Mouse (Mus musculus): ENCODE data around the gene Ap2a1. TPM values are rescaled to one million over a fixed set of nuclear protein-coding genes. Genes with fewer than 3 reads are reported as not detected.

Ap2a1 gene
- polyA plus RNA-seq, 1 experiment from 2014 or later = 74.2 TPM

DNA sequence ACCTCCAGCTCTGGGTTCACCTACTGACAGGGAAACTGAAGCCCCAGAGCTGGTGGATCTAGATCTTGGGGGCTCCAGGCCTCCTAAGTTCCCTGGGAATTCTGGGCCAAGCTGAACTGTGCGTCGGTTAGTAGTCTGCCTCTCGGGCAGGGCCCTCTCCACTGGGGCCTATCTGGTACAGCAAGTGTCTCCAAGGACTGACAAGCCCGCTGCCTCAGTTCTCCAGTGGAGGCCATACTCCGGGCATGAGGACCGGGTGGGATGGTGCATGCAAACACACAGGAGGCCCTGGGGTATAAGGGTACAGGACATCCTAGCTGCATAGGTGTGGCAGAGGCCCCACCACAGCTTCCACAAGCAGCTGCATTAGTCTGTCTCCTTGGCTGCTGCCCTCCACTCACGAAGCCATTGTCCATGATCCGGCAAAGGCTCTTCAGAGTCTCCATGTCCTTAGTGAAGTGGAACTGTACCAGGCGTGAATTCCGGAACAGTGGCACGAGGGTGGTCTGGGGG lies 65.3 kb downstream of the Ap2a1 start:
- Histone ChIP-seq H3K9ac (replicated peaks) (no peak overlapping the region; the same call in 1 of the 2 replicates), H3K4me1 (replicated peaks) (peaks cover 41% of the 10 kb centered on the region), H3K4me3 (replicated peaks) (no peak overlapping the region), H3K9me3 (no peaks in the 10 kb centered on the region), H3K27me3 (no peaks in the 10 kb centered on the region), H3K27ac (no peak overlapping the region), H3K36me3 (peaks cover 75% of the 10 kb centered on the region), H3K4me2 (no peak overlapping the region)
- WGBS = 88% methylated on average over 11 of the region's 11 CpGs
- no peak for ATAC-seq (ENCODE audit: insufficient number of reproducible peaks, insufficient read depth, low FRiP score, low TSS enrichment, low read depth)

GRCm38 (mm10) chr7:44863210-44863609 lies 66.1 kb downstream of the Ap2a1 start:
- WGBS = 88% methylated on average over 14 of the region's 14 CpGs
- no peak overlapping the region for H3K4me3 ChIP-seq (replicated peaks)

DNA sequence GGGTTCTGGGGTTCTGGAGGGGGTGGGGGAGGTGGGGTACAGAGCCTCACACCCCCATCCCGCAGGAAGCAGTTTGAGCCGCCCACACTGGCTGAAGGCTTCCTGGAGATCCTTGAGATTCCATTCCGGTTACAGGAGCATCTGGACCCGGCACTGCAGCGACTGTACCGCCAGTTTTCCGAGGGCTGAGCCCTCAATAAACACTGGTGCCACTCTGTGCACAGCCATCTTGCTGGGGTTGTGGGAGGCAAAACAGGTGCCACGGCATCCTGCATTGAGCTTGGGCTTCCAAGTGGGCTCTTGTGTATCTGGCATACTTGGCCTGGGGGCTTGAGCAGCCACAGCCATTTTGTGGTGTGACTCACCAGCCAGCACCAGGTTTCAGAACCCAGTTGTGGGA lies 66.9 kb downstream of the Ap2a1 start:
- H3K27ac ChIP-seq = no peak overlapping the region
- H3K27me3 ChIP-seq = no peaks in the 10 kb centered on the region
- peaks cover 76% of the 10 kb centered on the region for H3K36me3 ChIP-seq
- H3K9ac ChIP-seq (replicated peaks) = no peak overlapping the region
- H3K4me2 ChIP-seq = no peak overlapping the region
- WGBS = 89% methylated on average over 8 of the region's 8 CpGs
- no peaks in the 10 kb centered on the region for H3K9me3 ChIP-seq
- no peak for ATAC-seq (ENCODE audit: insufficient number of reproducible peaks, insufficient read depth, low FRiP score, low TSS enrichment, low read depth)
- H3K4me3 ChIP-seq (replicated peaks) = no peak overlapping the region
- peaks cover 43% of the 10 kb centered on the region for H3K4me1 ChIP-seq (replicated peaks)

More at GRCm38 (mm10) chr7:44863210-44863609, 66.1 kb downstream of the Ap2a1 start:
- ATAC-seq (ENCODE audit: insufficient number of reproducible peaks, insufficient read depth, low FRiP score, low TSS enrichment, low read depth) = no peak
- Histone ChIP-seq H3K9me3 (no peaks in the 10 kb centered on the region), H3K27me3 (no peaks in the 10 kb centered on the region), H3K4me1 (replicated peaks) (peaks cover 43% of the 10 kb centered on the region), H3K27ac (no peak overlapping the region), H3K36me3 (peaks cover 77% of the 10 kb centered on the region), H3K9ac (replicated peaks) (no peak overlapping the region), H3K4me2 (no peak overlapping the region)

DNA sequence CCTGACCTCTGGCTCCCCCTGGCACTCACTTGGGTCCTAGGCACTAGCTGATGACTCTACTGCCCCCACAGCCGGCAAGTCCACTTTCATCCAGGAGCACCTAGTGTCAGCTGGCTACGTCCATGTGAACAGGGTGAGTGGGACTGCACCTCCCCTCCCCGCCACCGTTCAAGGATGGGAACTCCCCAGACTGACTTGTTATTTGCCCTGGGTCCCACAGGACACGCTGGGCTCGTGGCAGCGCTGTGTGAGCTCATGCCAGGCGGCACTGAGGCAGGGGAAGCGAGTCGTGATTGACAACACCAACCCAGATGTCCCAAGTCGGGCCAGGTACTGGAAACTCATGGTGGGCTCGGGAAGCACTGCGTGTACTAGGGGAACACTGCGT lies 67.9 kb downstream of the Ap2a1 start:
- ATAC-seq (ENCODE audit: insufficient number of reproducible peaks, insufficient read depth, low FRiP score, low TSS enrichment, low read depth) = no peak
- no peak overlapping the region for H3K4me3 ChIP-seq (replicated peaks)
- no peak overlapping the region for H3K9ac ChIP-seq (replicated peaks)
- 0 out of 2 replicates have a peak overlapping the region, but pooled peaks have one; percentile 64 for H3K27ac ChIP-seq
- no peaks in the 10 kb centered on the region for H3K9me3 ChIP-seq
- H3K36me3 ChIP-seq = peaks cover 66% of the 10 kb centered on the region
- 86% methylated on average over 14 of the region's 14 CpGs for WGBS
- H3K4me1 ChIP-seq (replicated peaks) = peaks cover 37% of the 10 kb centered on the region
- H3K27me3 ChIP-seq = no peaks in the 10 kb centered on the region
- H3K4me2 ChIP-seq = no peak overlapping the region

DNA sequence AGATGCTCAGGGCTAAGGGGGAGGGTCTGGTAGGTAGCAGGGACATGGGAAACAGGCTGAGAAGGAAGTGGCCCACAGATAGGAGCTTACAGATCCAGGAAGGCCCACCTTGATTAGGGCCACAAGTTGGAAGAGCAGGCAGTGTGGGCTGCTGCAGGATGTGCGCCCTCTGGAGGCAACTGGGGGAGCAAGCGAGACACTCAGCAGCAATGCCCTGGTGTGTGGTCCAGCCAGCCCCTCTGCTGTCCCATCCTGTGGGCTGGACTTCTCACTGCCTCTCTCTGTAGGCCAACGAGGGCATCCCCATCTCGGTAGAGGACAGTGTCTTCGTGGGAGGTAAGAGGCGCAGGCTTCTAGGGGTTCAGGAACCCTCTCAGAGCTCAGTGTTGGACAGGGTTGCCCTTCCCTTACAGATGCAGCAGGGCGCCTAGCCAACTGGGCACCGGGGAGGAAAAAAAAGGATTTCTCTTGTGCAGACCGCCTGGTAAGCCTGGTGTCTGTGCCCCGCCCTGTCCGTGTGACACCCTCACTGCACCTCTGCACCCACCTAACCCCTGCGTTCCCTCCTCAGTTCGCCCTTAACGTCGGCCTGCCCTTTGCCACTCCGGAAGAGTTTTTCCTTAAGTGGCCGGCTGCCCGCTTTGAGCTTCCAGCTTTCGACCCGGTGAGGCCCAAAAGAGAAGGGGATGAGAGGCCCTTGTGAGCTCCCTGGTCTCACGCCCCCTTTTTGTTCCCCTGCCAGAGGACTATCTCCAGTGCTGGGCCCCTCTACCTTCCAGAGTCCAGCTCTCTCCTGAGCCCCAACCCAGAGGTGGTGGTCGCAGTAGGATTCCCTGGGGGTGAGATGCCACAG lies 68.5 kb downstream of the Ap2a1 start:
- H3K4me2 ChIP-seq = no peak overlapping the region
- peak overlapping the region; percentile 64 for H3K27ac ChIP-seq
- H3K27me3 ChIP-seq = no peaks in the 10 kb centered on the region
- peaks cover 59% of the 10 kb centered on the region for H3K36me3 ChIP-seq
- no peaks in the 10 kb centered on the region for H3K9me3 ChIP-seq
- H3K4me3 ChIP-seq (replicated peaks) = no peak overlapping the region
- no peak for ATAC-seq (ENCODE audit: insufficient number of reproducible peaks, insufficient read depth, low FRiP score, low TSS enrichment, low read depth)
- H3K4me1 ChIP-seq (replicated peaks) = peaks cover 33% of the 10 kb centered on the region
- 63% methylated on average over 22 of the region's 22 CpGs for WGBS
- no peak overlapping the region for H3K9ac ChIP-seq (replicated peaks)

- H3K4me1 ChIP-seq (replicated peaks) = peaks cover 30% of the 10 kb centered on the region
- H3K4me3 ChIP-seq (replicated peaks) = no peak overlapping the region
- peaks cover 50% of the 10 kb centered on the region for H3K36me3 ChIP-seq
- WGBS = 92% methylated on average over 11 of the region's 11 CpGs
- no peak overlapping the region for H3K4me2 ChIP-seq
- H3K9ac ChIP-seq (replicated peaks) = no peak overlapping the region
- no peak overlapping the region for H3K27ac ChIP-seq
- no peaks in the 10 kb centered on the region for H3K9me3 ChIP-seq
- no peak for ATAC-seq (ENCODE audit: insufficient number of reproducible peaks, insufficient read depth, low FRiP score, low TSS enrichment, low read depth)
- H3K27me3 ChIP-seq = no peaks in the 10 kb centered on the region
Observed at GRCm38 (mm10) chr7:44859896-44860295, 69.4 kb downstream of the Ap2a1 start.

GRCm38 (mm10) chr7:44857905-44858304 lies 71.4 kb downstream of the Ap2a1 start:
- ATAC-seq (ENCODE audit: insufficient number of reproducible peaks, insufficient read depth, low FRiP score, low TSS enrichment, low read depth) = no peak
- peak overlapping the region; percentile 67 for H3K4me3 ChIP-seq (replicated peaks)
- H3K36me3 ChIP-seq = peaks cover 33% of the 10 kb centered on the region
- H3K27me3 ChIP-seq = no peaks in the 10 kb centered on the region
- H3K4me1 ChIP-seq (replicated peaks) = peaks cover 45% of the 10 kb centered on the region
- H3K4me2 ChIP-seq = peak overlapping the region; percentile 88
- WGBS = 23% methylated on average over 8 of the region's 8 CpGs
- peak overlapping the region; percentile 73; the same call in 1 of the 2 replicates for H3K9ac ChIP-seq (replicated peaks)
- H3K9me3 ChIP-seq = no peaks in the 10 kb centered on the region
- H3K27ac ChIP-seq = peak overlapping the region; percentile 50; the same call in 1 of the 2 replicates

DNA sequence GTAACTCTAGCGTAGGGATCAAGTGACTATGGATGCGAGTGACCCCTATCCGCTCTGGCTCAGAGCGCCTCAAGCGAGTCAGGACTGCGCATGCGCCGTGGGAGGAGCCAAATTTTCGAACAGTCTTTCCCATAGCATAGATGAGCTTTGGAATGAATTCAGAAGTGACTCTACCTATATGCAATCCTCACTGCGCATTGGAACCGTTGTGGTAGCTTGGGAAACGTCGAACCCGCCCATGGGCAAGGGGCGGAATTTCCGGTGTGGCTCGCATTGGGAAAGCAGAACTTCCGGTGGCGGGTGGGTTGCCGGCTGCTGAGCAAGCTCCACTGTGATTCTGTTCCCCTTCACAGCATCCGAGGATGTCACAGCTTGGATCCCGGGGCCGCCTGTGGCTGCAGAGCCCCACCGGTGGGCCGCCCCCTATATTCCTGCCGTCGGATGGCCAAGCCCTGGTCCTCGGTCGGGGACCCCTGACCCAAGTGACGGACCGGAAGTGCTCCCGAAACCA lies 72.2 kb downstream of the Ap2a1 start, which contains the start of gene Pnkp:
Pnkp (plus strand) TSS at position 98 of the 511 bp plus-strand sequence.
- no peaks in the 10 kb centered on the region for H3K9me3 ChIP-seq
- peaks cover 50% of the 10 kb centered on the region for H3K4me1 ChIP-seq (replicated peaks)
- peak within 1 kb of the TSS; percentile 67 for H3K4me3 ChIP-seq (replicated peaks)
- peak within 1 kb of the TSS; percentile 88 for H3K4me2 ChIP-seq
- H3K36me3 ChIP-seq = peaks cover 32% of the 10 kb centered on the region
- no peaks in the 10 kb centered on the region for H3K27me3 ChIP-seq
- ATAC-seq (ENCODE audit: insufficient number of reproducible peaks, insufficient read depth, low FRiP score, low TSS enrichment, low read depth) = peak; percentile 5; the same call in 1 of the 2 replicates
- WGBS = under 1% methylated on average over 32 of the region's 32 CpGs
- peak within 1 kb of the TSS; percentile 73 for H3K9ac ChIP-seq (replicated peaks)
- peak within 1 kb of the TSS; percentile 89 for H3K27ac ChIP-seq

- Histone ChIP-seq H3K4me2 (peak overlapping the region; percentile 88), H3K4me1 (replicated peaks) (peaks cover 50% of the 10 kb centered on the region), H3K9me3 (no peaks in the 10 kb centered on the region), H3K36me3 (peaks cover 31% of the 10 kb centered on the region), H3K27ac (peak overlapping the region; percentile 89), H3K9ac (replicated peaks) (peak overlapping the region; percentile 73; the same call in 1 of the 2 replicates), H3K27me3 (no peaks in the 10 kb centered on the region), H3K4me3 (replicated peaks) (peak overlapping the region; percentile 67)
- ATAC-seq (ENCODE audit: insufficient number of reproducible peaks, insufficient read depth, low FRiP score, low TSS enrichment, low read depth) = no peak
- 63% methylated on average over 9 of the region's 9 CpGs for WGBS
Observed at GRCm38 (mm10) chr7:44856265-44856916, 72.9 kb downstream of the Ap2a1 start.

- H3K36me3 ChIP-seq = peaks cover 28% of the 10 kb centered on the region
- peak overlapping the region; percentile 89 for H3K27ac ChIP-seq
- H3K9ac ChIP-seq (replicated peaks) = peak overlapping the region; percentile 66
- H3K4me2 ChIP-seq = peak overlapping the region; percentile 91
- WGBS = 44% methylated on average over 10 of the region's 10 CpGs
- no peaks in the 10 kb centered on the region for H3K9me3 ChIP-seq
- ATAC-seq (ENCODE audit: insufficient number of reproducible peaks, insufficient read depth, low FRiP score, low TSS enrichment, low read depth) = no peak
- peaks cover 56% of the 10 kb centered on the region for H3K4me1 ChIP-seq (replicated peaks)
- H3K4me3 ChIP-seq (replicated peaks) = peak overlapping the region; percentile 52
- no peaks in the 10 kb centered on the region for H3K27me3 ChIP-seq
Observed at GRCm38 (mm10) chr7:44855036-44855435, 74.3 kb downstream of the Ap2a1 start.

All from limb, embryonic 12.5 days (tissue).